Mouse (Mus musculus): ENCODE measurements around the gene 1700122O11Rik. TPM values are rescaled to one million over a fixed set of nuclear protein-coding genes. Genes with fewer than 3 reads are reported as not detected.

Gene 1700122O11Rik
- polyA plus RNA-seq, 1 experiment, result not detected

- TF ChIP-seq POLR2A (IDR thresholded peaks at IDR 0.05; ENCODE audit: borderline replicate concordance, extremely low read depth, insufficient read depth, insufficient read length, poor library complexity, severe bottlenecking) (no peak), CTCF (IDR thresholded peaks at IDR 0.05; ENCODE audit: borderline replicate concordance, extremely low read depth, insufficient read depth, insufficient read length) (no peak)
- no peak for DNase-seq (ENCODE audit: low read depth)
Observed at GRCm38 (mm10) chr17:48001157-48001556, 36.9 kb downstream of the 1700122O11Rik start.

- DNase-seq (ENCODE audit: low read depth), result no peak
Observed at GRCm38 (mm10) chr17:47999812-48000211, 38.3 kb downstream of the 1700122O11Rik start.

DNA sequence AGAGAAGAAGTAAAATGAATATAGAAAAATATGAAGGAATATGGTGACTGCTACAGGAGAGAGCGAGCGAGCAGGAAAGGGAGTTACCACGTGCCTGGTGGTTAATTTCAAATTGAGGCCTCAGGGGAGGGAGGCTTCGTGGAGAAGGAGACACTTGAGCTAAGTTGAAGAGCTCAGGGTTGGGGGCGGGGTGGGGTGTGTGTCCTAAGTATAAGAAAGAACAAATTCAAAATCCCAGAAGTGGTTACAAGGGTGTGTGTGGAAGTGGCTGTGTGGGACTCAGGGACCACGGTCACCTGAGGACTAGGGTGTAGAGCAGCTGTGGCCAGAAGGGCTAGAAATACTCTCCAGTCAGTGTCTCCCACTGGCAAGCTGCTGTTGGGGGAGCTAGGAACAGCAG lies 38.7 kb downstream of the 1700122O11Rik start:
- no peak for DNase-seq (ENCODE audit: low read depth)

More at GRCm38 (mm10) chr17:47999812-48000211, 38.3 kb downstream of the 1700122O11Rik start:
- TF ChIP-seq POLR2A (IDR thresholded peaks at IDR 0.05; ENCODE audit: borderline replicate concordance, extremely low read depth, insufficient read depth, insufficient read length, poor library complexity, severe bottlenecking) (no peak), CTCF (IDR thresholded peaks at IDR 0.05; ENCODE audit: borderline replicate concordance, extremely low read depth, insufficient read depth, insufficient read length) (no peak)

GRCm38 (mm10) chr17:47997806-47998205 lies 40.3 kb downstream of the 1700122O11Rik start:
- TF ChIP-seq CTCF (IDR thresholded peaks at IDR 0.05; ENCODE audit: borderline replicate concordance, extremely low read depth, insufficient read depth, insufficient read length) (no peak), POLR2A (IDR thresholded peaks at IDR 0.05; ENCODE audit: borderline replicate concordance, extremely low read depth, insufficient read depth, insufficient read length, poor library complexity, severe bottlenecking) (no peak)
- DNase-seq (ENCODE audit: low read depth), result no peak

More for the DNA sequence above, 38.7 kb downstream of the 1700122O11Rik start:
- TF ChIP-seq POLR2A (IDR thresholded peaks at IDR 0.05; ENCODE audit: borderline replicate concordance, extremely low read depth, insufficient read depth, insufficient read length, poor library complexity, severe bottlenecking) (no peak), CTCF (IDR thresholded peaks at IDR 0.05; ENCODE audit: borderline replicate concordance, extremely low read depth, insufficient read depth, insufficient read length) (no peak)

DNA sequence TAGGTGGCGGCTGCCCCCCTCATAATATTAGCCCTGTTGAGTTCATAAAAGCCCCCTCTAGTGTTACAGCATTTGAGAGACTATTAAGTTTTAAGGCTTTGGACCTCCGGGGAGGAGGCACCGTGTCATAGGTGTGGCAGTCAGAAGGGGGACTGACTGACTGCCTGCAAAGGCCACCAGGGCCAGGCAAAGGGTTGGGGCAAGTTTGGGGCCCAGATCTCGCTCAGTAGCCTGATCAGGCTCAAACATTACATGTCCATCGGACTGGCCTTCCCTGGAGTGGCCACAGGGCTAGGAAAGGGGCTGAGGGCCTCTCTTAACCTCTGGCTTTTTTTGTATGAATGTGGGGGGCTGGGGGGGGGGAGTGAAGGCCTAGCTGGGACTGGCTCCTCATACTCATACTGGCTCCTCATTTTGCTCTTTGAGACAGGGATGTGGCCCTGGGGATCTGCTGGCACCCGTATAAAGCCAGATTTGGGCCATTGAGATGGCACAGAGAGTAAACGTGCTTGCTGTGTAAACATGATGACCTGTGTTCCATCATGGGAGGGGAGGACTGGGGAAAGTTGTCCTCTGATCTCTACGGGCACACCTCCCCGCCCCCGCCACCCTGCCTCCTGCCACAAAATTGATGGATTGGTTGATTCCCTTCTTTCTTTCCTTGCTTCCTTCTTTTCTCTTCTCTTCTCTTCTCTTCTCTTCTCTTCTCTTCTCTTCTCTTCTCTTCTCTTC lies 47.5 kb downstream of the 1700122O11Rik start:
- TF ChIP-seq POLR2A (IDR thresholded peaks at IDR 0.05; ENCODE audit: borderline replicate concordance, extremely low read depth, insufficient read depth, insufficient read length, poor library complexity, severe bottlenecking), result no peak
- TF ChIP-seq CTCF (IDR thresholded peaks at IDR 0.05; ENCODE audit: borderline replicate concordance, extremely low read depth, insufficient read depth, insufficient read length), result no peak
- no peak for DNase-seq (ENCODE audit: low read depth)

DNA sequence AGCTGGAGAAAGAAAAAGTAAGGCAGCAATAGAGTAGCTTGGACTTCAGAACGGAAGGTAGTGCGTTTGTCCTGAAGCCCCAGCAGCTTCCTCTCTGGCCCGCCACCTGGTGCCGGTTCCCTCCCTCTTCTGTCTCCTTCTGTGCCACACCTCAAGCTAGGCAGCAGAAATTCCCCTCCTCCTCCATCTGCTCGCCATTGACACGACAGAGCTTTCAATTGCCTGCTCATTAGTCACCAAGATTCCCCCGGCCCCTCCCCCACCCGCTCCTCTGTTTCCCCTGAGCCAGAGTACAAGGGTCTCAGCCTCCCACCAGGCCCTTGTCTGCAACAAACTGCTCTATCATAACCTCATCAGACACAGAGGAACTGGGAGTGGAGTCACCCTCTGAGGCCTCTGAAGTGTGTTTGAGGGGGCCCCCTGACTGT lies 48.1 kb downstream of the 1700122O11Rik start:
- peak; percentile 92 for DNase-seq (ENCODE audit: low read depth)
- no peak for TF ChIP-seq CTCF (IDR thresholded peaks at IDR 0.05; ENCODE audit: borderline replicate concordance, extremely low read depth, insufficient read depth, insufficient read length)
- TF ChIP-seq POLR2A (IDR thresholded peaks at IDR 0.05; ENCODE audit: borderline replicate concordance, extremely low read depth, insufficient read depth, insufficient read length, poor library complexity, severe bottlenecking), result no peak

DNA sequence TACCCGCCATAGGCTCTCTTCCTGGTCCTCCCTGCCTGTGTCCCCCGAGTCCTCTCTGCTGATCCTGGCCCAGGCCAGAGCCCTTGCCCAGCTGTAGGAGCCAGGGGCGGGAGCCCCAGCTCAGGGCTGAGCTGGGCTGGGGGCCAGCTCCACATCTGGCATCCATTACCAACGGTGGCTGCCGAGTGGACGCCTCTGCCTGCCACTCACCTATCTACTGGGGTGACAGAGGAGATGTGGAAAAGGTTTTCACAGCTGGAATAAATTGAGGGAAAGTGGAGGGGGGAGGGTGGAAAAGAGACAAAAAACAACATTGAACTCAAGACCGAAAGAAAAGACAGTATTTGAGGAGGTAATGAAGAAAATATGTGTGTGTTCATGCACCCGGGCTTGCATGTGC lies 49.3 kb downstream of the 1700122O11Rik start:
- TF ChIP-seq POLR2A (IDR thresholded peaks at IDR 0.05; ENCODE audit: borderline replicate concordance, extremely low read depth, insufficient read depth, insufficient read length, poor library complexity, severe bottlenecking) (no peak), CTCF (IDR thresholded peaks at IDR 0.05; ENCODE audit: borderline replicate concordance, extremely low read depth, insufficient read depth, insufficient read length) (no peak)

GRCm38 (mm10) chr17:47988074-47988473 lies 50.0 kb downstream of the 1700122O11Rik start:
- no peak for TF ChIP-seq CTCF (IDR thresholded peaks at IDR 0.05; ENCODE audit: borderline replicate concordance, extremely low read depth, insufficient read depth, insufficient read length)
- TF ChIP-seq POLR2A (IDR thresholded peaks at IDR 0.05; ENCODE audit: borderline replicate concordance, extremely low read depth, insufficient read depth, insufficient read length, poor library complexity, severe bottlenecking), result no peak
- DNase-seq (ENCODE audit: low read depth), result no peak

More for the DNA sequence above, 49.3 kb downstream of the 1700122O11Rik start:
- no peak for DNase-seq (ENCODE audit: low read depth)

Other genes starting within 250 kb of the 1700122O11Rik start
- gene Mdfi, start 203.6 kb downstream of the 1700122O11Rik start, polyA plus RNA-seq (2012; rRNA removed), result 35.8 and 37.8 TPM in 2 replicates
- 93.8 and 94.9 TPM in 2 replicates for gene Foxp4, start 113.6 kb downstream of the 1700122O11Rik start, polyA plus RNA-seq (2012; rRNA removed)
- not detected in 2 replicates for gene 1700067P10Rik, start 51.0 kb upstream of the 1700122O11Rik start, polyA plus RNA-seq (2012; rRNA removed)
- not detected in 2 replicates for gene 9830107B12Rik, start 108.0 kb upstream of the 1700122O11Rik start, polyA plus RNA-seq (2012; rRNA removed)
- gene A530064D06Rik, start 129.0 kb upstream of the 1700122O11Rik start, polyA plus RNA-seq (2012; rRNA removed), result 0.05 and 0.16 TPM in 2 replicates
- not detected in 2 replicates for gene Trem1, start 194.5 kb upstream of the 1700122O11Rik start, polyA plus RNA-seq (2012; rRNA removed)
- gene Trem3, start 209.5 kb upstream of the 1700122O11Rik start, polyA plus RNA-seq (2012; rRNA removed), result 0.08 TPM in 1 of 2 replicates, not detected in the other
- 0.05 TPM in 1 of 2 replicates, not detected in the other for gene Treml4, start 226.0 kb upstream of the 1700122O11Rik start, polyA plus RNA-seq (2012; rRNA removed)